Mouse (Mus musculus) neutrophil, adult 83 days (primary cell): Measurements from ENCODE around the gene Wdr49. TPM values are rescaled to one million over a fixed set of nuclear protein-coding genes. Genes with fewer than 3 reads are reported as not detected.

Experiments
- total RNA-seq, 2 experiments: library from RNA; stranded (reverse); gene quantifications; one replicate each; pipeline ENCODE4 v1.2.4; 2023

Wdr49 gene
- under 1 TPM in 1 of 2 experiments, not detected in 1; 0.42 TPM for total RNA-seq

GRCm38 (mm10) chr3:75482056-75482455 is at the start of gene Wdr49:
Wdr49 (minus strand) TSS chr3:75482156.

GRCm38 (mm10) chr3:75269978-75270377 is 212.0 kb downstream of the Wdr49 start, which contains the start of gene Serpini2:
Serpini2 (minus strand) TSS chr3:75270078.

Other genes with a start within 250 kb of the Wdr49 start
- not detected for gene Serpini2, start 212.1 kb downstream of the Wdr49 start, total RNA-seq
- gene Pdcd10, start 74.7 kb upstream of the Wdr49 start, total RNA-seq = 10 to 100 TPM; 56.8 to 60.3 TPM
- 1 to 10 TPM in 1 of 2 experiments, under 1 TPM in 1; 0.94 to 1.1 TPM for gene Serpini1, start 75.4 kb upstream of the Wdr49 start, total RNA-seq